Mouse (Mus musculus) neutrophil, adult 65 days (primary cell): Measurements from ENCODE around the gene Samm50. TPM values are rescaled to one million over a fixed set of nuclear protein-coding genes. Genes with fewer than 3 reads are reported as not detected.

ENCODE experiments used
- total RNA-seq: library from RNA; stranded (reverse); gene quantifications from 2 replicates; pipeline ENCODE4 v1.2.4, GENCODE M21; 2023

The Samm50 gene
- total RNA-seq = 27.7 and 36.2 TPM in 2 replicates

DNA sequence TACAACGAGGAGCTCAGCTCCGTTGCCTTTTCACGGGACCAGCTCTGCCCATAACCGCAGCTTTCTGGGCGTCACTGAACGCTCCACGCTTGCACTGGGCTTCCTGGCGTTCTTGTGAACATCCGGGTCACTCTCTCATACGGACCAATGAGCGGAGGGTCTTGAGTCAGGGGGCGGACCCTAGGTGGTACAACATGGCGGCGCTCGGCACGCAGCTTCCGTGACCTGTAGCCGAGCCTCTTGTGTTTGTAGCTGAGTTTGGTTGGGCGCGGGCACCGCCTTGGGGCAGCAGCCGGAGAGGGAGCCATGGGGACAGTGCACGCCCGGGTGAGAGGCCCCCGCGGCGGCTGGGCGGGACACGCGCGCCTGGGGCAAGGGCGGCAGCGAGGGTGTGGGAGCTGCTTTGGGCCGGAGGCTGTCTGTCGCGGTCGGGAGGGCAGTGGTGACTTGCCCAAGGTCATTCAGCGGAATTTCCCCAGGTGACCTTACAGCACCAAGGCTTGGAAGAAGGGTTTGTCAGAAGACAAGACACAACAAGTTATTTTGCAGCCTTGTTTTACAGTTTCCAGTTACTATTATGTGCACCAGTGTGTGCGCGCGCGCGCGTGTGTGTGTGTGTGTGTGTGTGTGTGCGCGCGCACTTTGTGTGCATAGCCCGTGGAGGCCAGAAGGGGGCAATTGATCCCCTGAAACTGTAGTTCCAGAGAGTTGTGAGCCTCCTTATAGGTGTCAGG, at the start of gene Samm50:
TSS of gene Samm50 (plus strand) at position 184 of the 734 bp plus-strand sequence.

DNA sequence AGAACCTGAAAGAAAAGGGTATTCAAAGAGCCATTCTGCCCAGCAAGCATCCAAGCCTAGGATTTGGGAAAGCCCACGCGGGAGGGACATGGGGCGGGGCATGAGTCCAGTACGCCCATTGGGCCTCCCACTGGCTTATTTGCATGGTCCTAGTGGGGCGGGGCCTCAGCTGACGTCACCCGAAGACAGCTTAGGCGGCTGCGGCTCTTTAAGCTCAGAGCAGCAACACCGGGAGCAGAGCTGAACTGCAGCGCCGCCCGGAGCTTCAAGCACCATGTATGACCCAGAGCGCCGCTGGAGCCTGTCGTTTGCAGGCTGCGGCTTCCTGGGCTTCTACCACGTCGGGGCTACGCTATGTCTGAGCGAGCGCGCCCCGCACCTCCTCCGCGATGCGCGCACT, 24.4 kb upstream of the Samm50 start, which contains the start of gene Pnpla3:
TSS of gene Pnpla3 (plus strand) at position 238 of the 400 bp plus-strand sequence.

DNA sequence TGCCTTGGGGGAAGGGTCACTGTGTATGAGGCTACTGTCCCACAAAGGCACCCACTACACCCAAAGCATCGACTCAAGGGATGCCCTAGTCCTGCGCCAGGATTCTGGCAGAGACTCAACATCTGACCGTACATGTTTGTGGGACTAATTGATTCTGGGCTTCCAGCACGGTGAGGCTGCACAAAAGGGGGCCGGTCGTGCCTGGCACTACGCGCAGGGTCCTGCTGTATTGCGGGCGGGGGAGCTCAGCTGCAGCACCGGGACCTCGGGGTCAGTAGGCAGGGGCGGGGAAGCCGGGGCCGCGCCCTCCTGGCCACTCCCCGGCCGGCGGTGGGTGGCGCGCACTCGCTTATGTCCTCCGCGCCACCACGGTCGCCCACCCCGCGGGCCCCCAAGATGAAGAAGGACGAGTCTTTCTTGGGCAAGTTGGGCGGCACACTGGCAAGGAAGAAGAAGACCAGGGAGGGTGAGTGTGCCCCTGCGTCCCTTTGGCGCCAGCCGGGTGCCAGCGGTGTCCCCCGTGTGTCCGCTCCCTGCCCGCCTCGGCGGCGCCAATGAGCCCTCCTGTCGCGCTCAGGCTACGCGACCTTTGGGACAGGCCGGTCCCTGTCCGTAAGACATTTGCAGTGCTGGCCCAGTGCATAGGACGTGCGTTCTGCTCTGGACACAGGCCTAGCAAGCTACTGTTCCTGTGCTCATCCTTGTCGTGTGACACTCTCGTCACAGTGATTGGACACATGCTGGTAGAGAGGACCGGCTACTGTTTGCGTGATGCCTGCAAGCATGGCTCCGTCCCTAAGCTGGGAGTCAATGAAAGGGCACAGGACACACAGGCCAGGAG, 39.9 kb downstream of the Samm50 start, which contains the start of gene Parvb:
TSS of gene Parvb (plus strand) at position 323 of the 841 bp plus-strand sequence.

Other genes starting within 250 kb of the Samm50 start
- not detected in 2 replicates for gene Efcab6, start 126.9 kb upstream of the Samm50 start, total RNA-seq
- not detected in 2 replicates for gene Sult4a1, start 86.5 kb upstream of the Samm50 start, total RNA-seq
- not detected in 2 replicates for gene Pnpla5, start 69.1 kb upstream of the Samm50 start, total RNA-seq
- not detected in 2 replicates for gene Pnpla3, start 24.4 kb upstream of the Samm50 start, total RNA-seq
- gene Parvb, start 39.8 kb downstream of the Samm50 start, total RNA-seq = 10.8 and 21.4 TPM in 2 replicates
- 180 and 188 TPM in 2 replicates for gene Parvg, start 131.8 kb downstream of the Samm50 start, total RNA-seq